Mouse (Mus musculus) midbrain, embryonic 15.5 days (tissue): ENCODE data around the gene Rere. TPM values are rescaled to one million over a fixed set of nuclear protein-coding genes. Genes with fewer than 3 reads are reported as not detected.

Experiments used
- ATAC-seq: fragments of 200-750 bp; cut with Nextera tagmentation; replicated peaks from 2 replicates; pipeline ENCODE4 v1.8.0; 2017; ENCODE audit warnings: moderate TSS enrichment
- H3K27ac ChIP-seq: fragments of 300-500 bp; sonication (generic); 2 replicates; pipeline ENCODE4 v1.5.1; 2015; ENCODE audit warnings: mild to moderate bottlenecking, inconsistent platforms
- H3K27me3 ChIP-seq: fragments of 300-500 bp; sonication (generic); replicated peaks from 2 replicates; pipeline ENCODE4 v1.6.1; 2015; ENCODE audit warnings: inconsistent platforms
- H3K36me3 ChIP-seq: fragments of 300-500 bp; sonication (generic); replicated peaks from 2 replicates; pipeline ENCODE4 v1.6.1; 2015; ENCODE audit warnings: inconsistent platforms
- H3K4me1 ChIP-seq: fragments of 300-500 bp; sonication (generic); 2 replicates; pipeline ENCODE4 v1.6.1; 2015; ENCODE audit warnings: inconsistent platforms
- H3K4me2 ChIP-seq: fragments of 300-500 bp; sonication (generic); 2 replicates; pipeline ENCODE4 v1.6.1; 2015; ENCODE audit warnings: inconsistent platforms, mild to moderate bottlenecking, moderate library complexity
- H3K4me3 ChIP-seq: fragments of 300-500 bp; sonication (generic); 2 replicates; pipeline ENCODE4 v1.5.1; 2015; ENCODE audit warnings: mild to moderate bottlenecking, inconsistent platforms
- H3K9ac ChIP-seq: fragments of 300-500 bp; sonication (generic); 2 replicates; pipeline ENCODE4 v1.6.1; 2015; ENCODE audit warnings: mild to moderate bottlenecking, inconsistent platforms
- H3K9me3 ChIP-seq: fragments of 300-500 bp; sonication (generic); 2 replicates; pipeline ENCODE4 v1.6.1; 2016; ENCODE audit warnings: inconsistent platforms
- WGBS: fragments of 180-500 bp; shearing (Covaris S2); methylation state at CpG from one replicate; pipeline ENCODE4 v1.1.7; 2015; ENCODE audit warnings: mixed read lengths; 5-methylcytosine and 5-hydroxymethylcytosine counted together
- polyA plus RNA-seq: library from polyadenylated mRNA; unstranded; fragments of >200 nt; fragmentation: Nextera tagmentation; extraction: Ambion mirVana; gene quantifications from 2 replicates; pipeline ENCODE4 v1.2.1, GENCODE M21; 2015

Gene Rere
- polyA plus RNA-seq, 1 experiment from 2014 or later = 37.4 TPM

DNA sequence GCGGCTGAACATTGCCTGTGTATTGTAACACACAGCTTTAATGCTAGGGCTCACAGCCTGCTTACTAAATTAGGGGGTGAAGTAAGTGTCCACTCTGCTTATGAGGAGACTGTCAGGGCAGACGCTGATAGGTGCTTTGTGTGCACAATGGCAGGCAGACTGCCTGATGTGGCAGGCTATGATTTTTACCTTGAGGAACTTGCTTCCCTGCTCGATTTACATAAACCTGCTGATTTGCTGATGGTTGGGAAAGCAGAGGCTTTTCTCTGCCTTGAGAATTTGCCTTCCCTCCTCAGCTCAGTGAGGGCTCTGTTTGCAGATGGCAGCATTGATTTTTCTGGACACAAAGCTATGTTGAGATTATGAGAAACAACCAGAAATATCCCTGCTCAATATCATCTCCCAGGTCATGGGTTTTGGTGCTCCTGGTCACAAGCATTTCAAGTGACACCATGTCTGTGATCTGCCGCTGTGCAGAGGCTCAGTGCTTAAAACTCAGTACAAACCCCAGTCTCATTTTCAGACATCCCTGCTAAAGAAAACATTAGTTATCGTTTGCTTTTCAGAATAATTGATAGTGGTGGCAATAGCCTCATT lies 145.5 kb downstream of the Rere start:
- no peaks in the 10 kb centered on the region for H3K9me3 ChIP-seq
- H3K4me1 ChIP-seq = peaks cover 62% of the 10 kb centered on the region
- H3K27me3 ChIP-seq = no peaks in the 10 kb centered on the region
- H3K4me2 ChIP-seq = peak overlapping the region; percentile 23; the same call in 1 of the 2 replicates
- no peak overlapping the region for H3K4me3 ChIP-seq
- H3K9ac ChIP-seq = 0 out of 2 replicates have a peak overlapping the region, but pooled peaks have one; percentile 24
- peak overlapping the region; percentile 85 for H3K27ac ChIP-seq
- WGBS = 9% methylated on average over 5 of the region's 5 CpGs
- ATAC-seq = peak; percentile 68
- no peaks in the 10 kb centered on the region for H3K36me3 ChIP-seq

DNA sequence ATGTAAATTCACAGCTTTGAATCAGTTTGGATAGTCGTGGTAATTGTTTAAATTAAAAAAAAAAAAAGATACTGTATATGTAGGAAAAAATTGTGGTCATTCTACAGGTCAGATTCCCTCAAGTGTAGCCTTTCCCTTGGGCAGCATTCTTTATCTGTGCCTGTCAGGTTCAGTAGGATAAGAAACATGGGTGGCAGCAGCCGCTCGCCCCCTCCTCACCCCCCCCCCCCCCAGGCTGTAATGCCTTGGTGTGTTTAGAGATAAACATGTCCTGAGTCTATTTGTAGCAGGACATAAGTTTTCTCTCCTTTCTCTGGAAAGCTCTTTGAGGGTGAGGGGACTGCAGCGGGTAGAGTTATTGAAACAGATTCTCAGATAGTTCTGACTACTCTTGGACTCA lies 147.3 kb downstream of the Rere start:
- no peak overlapping the region for H3K27ac ChIP-seq
- no peak for ATAC-seq
- H3K4me3 ChIP-seq = no peak overlapping the region
- no peaks in the 10 kb centered on the region for H3K27me3 ChIP-seq
- H3K4me2 ChIP-seq = no peak overlapping the region
- WGBS = 69% methylated on average over 4 of the region's 4 CpGs
- H3K9ac ChIP-seq = no peak overlapping the region
- H3K4me1 ChIP-seq = peaks cover 65% of the 10 kb centered on the region
- no peaks in the 10 kb centered on the region for H3K36me3 ChIP-seq
- no peaks in the 10 kb centered on the region for H3K9me3 ChIP-seq

DNA sequence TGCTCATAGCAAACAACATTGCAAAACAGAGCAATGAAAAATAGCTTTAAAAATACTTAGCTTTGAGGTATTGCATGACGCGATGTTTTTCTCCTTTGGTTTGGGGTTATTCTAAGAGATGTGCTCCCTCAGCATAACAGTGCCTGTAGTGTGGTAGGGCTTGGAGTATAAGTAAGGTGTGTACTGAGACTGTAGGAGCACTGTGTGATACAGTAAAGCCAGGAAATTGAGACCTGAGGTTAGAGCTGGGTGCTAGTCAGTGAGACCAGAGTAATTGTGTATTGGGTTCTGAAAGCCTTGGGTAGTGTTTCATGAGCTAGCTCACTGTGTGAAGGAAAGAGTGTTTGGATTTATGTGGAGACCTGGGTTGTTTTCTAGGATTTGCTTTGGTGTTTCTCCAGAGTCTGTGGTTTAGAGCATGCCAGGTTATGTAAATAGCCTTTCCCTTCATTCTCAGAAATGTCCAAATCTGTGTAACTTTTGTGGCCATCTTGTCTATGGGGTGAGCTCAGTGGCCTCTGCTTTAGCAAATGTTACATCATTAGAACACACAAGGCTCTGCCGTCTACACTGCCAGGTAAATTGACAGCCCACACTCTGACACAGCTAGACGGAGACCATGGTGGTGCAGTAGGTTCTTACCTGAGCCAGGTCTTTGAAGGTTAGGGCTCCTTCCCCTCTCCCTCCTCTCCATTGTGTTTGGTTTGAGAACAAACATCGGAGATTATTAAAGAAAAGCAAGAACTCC lies 152.6 kb downstream of the Rere start:
- Histone ChIP-seq H3K4me3 (no peak overlapping the region), H3K27me3 (no peaks in the 10 kb centered on the region), H3K9me3 (no peaks in the 10 kb centered on the region), H3K36me3 (no peaks in the 10 kb centered on the region), H3K4me2 (no peak overlapping the region), H3K4me1 (peaks cover 33% of the 10 kb centered on the region), H3K27ac (no peak overlapping the region), H3K9ac (no peak overlapping the region)
- ATAC-seq = no peak
- WGBS = 88% methylated on average over 5 of the region's 5 CpGs

DNA sequence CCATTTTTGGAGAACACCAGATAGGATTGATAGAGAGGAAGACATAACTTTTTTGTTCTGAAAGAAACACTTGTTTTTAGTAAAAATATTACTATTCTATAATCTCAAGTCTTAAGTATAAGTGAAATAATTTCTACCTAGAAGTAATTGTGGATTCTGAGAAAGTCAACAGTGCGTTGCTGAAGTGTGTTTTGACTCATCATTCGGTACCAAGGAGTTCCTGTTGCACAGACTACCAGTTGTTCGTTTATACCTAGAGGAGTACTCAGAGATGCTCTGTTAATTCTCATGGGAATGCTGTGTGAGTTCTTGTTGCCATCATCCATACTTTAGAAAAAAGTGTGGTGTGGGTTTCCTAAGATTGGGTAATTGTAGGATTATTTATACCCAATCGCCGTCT lies 154.1 kb downstream of the Rere start:
- H3K4me3 ChIP-seq = no peak overlapping the region
- WGBS = 89% methylated on average over 5 of the region's 5 CpGs
- H3K4me1 ChIP-seq = peaks cover 21% of the 10 kb centered on the region
- H3K9ac ChIP-seq = no peak overlapping the region
- no peak overlapping the region for H3K4me2 ChIP-seq
- no peaks in the 10 kb centered on the region for H3K27me3 ChIP-seq
- no peak for ATAC-seq
- no peaks in the 10 kb centered on the region for H3K9me3 ChIP-seq
- H3K27ac ChIP-seq = no peak overlapping the region
- no peaks in the 10 kb centered on the region for H3K36me3 ChIP-seq

DNA sequence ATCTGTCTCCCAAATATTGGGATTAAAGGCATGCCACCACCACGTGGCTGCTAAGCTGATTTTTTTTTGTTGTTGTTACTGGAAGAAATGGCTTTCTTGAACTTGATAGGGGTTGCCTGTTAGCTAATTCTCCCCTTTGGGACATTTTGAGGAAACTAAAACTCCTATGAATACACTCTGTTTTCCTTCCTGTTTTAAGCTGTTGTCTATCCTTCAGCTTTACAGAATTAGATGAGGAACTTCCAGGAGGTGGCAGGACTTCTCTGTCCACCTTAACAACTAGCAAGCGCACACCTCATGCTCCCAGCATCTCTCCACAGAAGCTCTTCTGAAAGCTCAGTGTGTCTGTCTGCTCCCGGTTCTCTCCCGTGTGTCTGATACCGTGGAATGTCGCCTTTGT lies 157.2 kb downstream of the Rere start:
- no peaks in the 10 kb centered on the region for H3K9me3 ChIP-seq
- no peak overlapping the region for H3K27ac ChIP-seq
- H3K4me2 ChIP-seq = no peak overlapping the region
- no peak overlapping the region for H3K9ac ChIP-seq
- H3K27me3 ChIP-seq = no peaks in the 10 kb centered on the region
- WGBS = 78% methylated on average over 6 of the region's 6 CpGs
- ATAC-seq = no peak
- no peaks in the 10 kb centered on the region for H3K36me3 ChIP-seq
- peaks cover 21% of the 10 kb centered on the region for H3K4me1 ChIP-seq
- H3K4me3 ChIP-seq = no peak overlapping the region

DNA sequence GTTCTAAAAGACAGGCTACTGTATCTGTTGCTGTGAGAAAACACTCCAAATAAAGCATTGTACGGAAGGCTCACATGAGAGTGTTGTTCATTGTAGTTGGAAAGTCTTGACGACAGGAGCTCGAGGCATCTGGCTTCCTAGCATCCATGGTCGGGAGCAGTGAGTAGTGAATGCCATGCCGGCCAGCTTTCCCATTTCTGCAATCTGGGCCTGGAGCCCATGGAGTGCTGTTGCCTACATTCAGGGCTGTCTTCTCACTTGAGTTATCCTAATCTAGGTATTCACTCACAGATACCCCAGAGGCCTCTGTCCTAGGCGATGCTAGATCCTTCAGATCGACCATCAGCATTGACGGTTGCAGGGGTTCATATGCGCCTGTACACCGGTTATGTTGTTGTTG lies 160.5 kb downstream of the Rere start:
- Histone ChIP-seq H3K9ac (no peak overlapping the region), H3K9me3 (no peaks in the 10 kb centered on the region), H3K36me3 (no peaks in the 10 kb centered on the region), H3K27ac (no peak overlapping the region), H3K27me3 (no peaks in the 10 kb centered on the region), H3K4me3 (no peak overlapping the region), H3K4me2 (no peak overlapping the region), H3K4me1 (peaks cover 47% of the 10 kb centered on the region)
- ATAC-seq = no peak
- WGBS = 80% methylated on average over 10 of the region's 10 CpGs

DNA sequence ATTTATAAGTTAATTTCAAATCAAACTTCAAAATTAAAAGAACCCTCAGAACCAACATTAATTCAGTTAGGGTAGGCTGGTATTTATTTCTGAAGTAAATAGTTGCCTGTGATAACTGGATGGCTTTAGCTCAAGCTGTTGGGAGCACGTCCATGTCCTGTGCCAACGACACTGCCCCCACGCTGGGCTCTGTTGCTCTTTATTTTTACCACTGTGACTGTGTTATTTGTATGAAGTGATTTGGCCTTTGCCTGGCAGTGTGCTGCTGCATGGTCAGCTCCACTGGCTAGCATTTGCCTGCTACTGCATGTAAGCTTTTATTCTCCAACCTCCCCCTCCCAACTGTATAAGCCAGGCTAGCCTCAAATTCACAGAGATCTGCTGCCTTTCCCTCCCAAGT lies 162.6 kb downstream of the Rere start:
- peaks cover 57% of the 10 kb centered on the region for H3K4me1 ChIP-seq
- ATAC-seq = no peak
- no peak overlapping the region for H3K9ac ChIP-seq
- WGBS = 79% methylated on average over 3 of the region's 3 CpGs
- no peaks in the 10 kb centered on the region for H3K9me3 ChIP-seq
- no peaks in the 10 kb centered on the region for H3K36me3 ChIP-seq
- H3K4me2 ChIP-seq = no peak overlapping the region
- no peak overlapping the region for H3K4me3 ChIP-seq
- no peaks in the 10 kb centered on the region for H3K27me3 ChIP-seq
- no peak overlapping the region for H3K27ac ChIP-seq

DNA sequence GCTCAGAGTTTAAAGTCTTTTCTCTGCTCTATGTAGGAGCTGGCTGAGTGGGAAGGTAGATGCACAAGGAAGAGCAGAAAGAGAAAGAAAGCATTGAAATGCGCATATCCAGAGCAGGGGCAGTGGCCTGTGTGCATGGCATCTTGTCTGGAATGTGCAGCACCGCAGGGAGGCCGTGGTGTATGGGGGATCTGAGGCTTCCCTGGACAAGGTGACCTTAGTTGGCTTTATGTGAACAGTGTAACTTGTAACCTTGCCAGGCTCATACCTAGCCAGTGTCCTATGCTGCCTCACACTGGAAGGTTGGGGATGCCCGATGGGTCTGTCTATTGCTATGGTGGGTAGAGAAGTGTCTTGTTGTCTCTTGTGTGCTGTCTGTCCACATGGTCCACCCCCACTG lies 165.2 kb downstream of the Rere start:
- no peaks in the 10 kb centered on the region for H3K9me3 ChIP-seq
- no peaks in the 10 kb centered on the region for H3K27me3 ChIP-seq
- H3K36me3 ChIP-seq = no peaks in the 10 kb centered on the region
- no peak overlapping the region for H3K4me2 ChIP-seq
- 49% methylated on average over 4 of the region's 4 CpGs for WGBS
- H3K27ac ChIP-seq = 0 out of 2 replicates have a peak overlapping the region, but pooled peaks have one; percentile 66
- H3K9ac ChIP-seq = no peak overlapping the region
- no peak overlapping the region for H3K4me3 ChIP-seq
- H3K4me1 ChIP-seq = peaks cover 53% of the 10 kb centered on the region
- peak; percentile 35 for ATAC-seq

DNA sequence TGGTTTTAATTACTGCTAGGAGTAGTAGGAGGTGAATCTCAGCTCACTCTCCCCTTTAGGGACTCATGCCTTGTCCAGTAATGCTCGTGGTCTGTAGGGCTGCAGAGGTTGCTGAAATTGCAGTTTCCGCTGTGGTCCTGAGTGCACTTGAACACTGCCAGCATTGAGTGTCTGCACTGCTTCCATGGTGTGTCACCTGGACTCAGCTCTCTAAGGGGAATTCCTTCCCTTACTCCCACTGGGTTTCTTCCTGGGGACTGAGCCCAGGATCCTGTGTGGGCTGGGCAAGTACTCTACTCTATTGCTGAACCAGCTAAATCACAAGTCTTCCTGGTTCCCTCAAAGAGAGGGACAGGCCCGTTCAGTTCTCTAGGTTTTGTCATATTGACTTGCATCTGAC lies 166.1 kb downstream of the Rere start:
- peaks cover 55% of the 10 kb centered on the region for H3K4me1 ChIP-seq

DNA sequence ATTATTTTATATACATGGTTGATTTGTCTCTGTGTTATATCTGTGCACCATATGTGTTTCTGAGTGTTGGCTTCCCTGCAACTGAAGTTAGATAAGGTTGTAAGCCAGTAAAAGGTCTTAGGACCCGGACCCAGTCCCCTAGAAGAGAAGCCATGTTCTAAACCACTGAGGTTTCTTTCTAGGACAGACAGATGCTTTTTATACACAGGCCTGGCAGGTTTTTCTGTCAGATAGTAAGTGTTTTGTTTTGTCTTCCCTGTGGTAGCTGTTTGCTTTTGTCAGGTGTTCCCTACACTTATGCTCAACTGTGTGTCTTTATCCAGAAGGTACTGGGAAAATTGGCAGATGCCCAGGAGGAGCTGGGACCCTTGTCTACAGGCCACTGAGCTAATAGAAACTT lies 167.0 kb downstream of the Rere start:
- H3K9ac ChIP-seq = no peak overlapping the region
- H3K9me3 ChIP-seq = no peaks in the 10 kb centered on the region
- no peak overlapping the region for H3K4me2 ChIP-seq
- no peak overlapping the region for H3K4me3 ChIP-seq
- H3K36me3 ChIP-seq = no peaks in the 10 kb centered on the region
- H3K27me3 ChIP-seq = no peaks in the 10 kb centered on the region
- H3K4me1 ChIP-seq = peaks cover 55% of the 10 kb centered on the region
- WGBS = 88% methylated on average over 1 of the region's 1 CpGs
- ATAC-seq = no peak
- no peak overlapping the region for H3K27ac ChIP-seq

More for the DNA sequence above, 166.1 kb downstream of the Rere start:
- no peak overlapping the region for H3K4me3 ChIP-seq
- H3K4me2 ChIP-seq = no peak overlapping the region
- H3K9ac ChIP-seq = no peak overlapping the region
- 84% methylated on average over 3 of the region's 3 CpGs for WGBS
- H3K27ac ChIP-seq = no peak overlapping the region
- ATAC-seq = no peak
- no peaks in the 10 kb centered on the region for H3K9me3 ChIP-seq
- H3K27me3 ChIP-seq = no peaks in the 10 kb centered on the region
- no peaks in the 10 kb centered on the region for H3K36me3 ChIP-seq

DNA sequence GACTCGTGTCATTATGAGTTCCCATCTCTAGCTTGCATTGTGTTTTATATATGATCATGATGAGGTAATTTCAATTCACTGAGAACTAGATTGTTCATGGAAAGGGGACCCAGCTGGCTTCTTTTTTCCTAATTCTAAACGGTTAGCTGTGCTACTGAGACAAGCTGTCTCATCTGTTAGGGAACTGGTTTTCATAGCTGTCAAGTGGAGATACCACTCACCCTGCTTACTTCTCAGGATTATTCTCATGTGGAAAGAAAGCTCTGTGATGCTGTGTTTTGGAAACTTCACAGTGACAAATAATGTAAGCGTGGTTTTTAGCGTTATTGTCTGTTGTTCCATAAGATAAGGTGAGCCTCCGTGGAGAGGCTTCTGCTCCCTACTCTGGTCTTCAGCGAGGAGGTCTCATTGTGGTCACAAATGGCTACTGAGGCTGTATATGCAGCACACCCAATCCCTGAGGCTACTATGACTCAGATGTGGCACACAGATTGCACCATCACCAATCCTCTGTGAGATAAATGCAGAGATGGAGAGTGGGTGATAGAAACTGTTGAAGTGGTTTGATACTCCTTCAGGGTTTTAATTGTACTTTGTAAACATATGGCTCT lies 168.7 kb downstream of the Rere start:
- H3K4me3 ChIP-seq = no peak overlapping the region
- H3K4me1 ChIP-seq = peaks cover 46% of the 10 kb centered on the region
- no peak overlapping the region for H3K9ac ChIP-seq
- H3K36me3 ChIP-seq = no peaks in the 10 kb centered on the region
- no peak for ATAC-seq
- H3K27me3 ChIP-seq = no peaks in the 10 kb centered on the region
- 65% methylated on average over 6 of the region's 6 CpGs for WGBS
- 0 out of 2 replicates have a peak overlapping the region, but pooled peaks have one; percentile 31 for H3K27ac ChIP-seq
- no peaks in the 10 kb centered on the region for H3K9me3 ChIP-seq
- no peak overlapping the region for H3K4me2 ChIP-seq

DNA sequence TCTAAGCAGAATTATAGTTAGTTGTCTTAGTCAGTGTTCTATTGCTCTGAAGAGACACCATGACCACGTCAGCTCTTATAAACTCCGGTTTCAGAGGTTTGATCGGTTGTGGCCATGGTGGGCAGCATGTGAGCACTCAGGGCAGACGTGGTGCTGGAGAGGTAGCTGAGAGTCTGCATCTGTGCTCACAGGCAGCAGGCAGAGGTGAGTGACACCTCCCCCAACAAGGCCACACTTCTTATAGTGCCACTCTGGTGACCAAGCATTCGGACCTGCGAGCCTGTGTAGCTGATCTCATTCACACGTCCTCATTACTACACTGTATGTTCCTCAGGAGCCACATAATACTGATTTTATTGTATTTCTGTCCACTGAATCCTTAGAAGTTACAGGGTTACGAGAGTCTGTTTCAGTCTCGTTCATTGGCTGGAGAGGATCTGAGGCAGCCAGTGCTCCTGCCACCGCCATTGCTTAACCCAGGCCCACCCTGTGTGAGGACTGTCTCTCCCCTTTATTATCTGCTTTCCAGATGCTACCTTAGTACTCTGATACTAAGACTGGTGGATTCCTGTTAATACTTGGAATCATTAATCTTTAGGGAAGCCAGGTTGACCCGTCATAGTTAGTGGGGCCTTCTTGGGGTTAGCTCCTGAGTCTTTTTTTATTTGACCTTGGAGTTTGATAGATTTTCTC lies 170.9 kb downstream of the Rere start:
- no peak for ATAC-seq
- H3K27ac ChIP-seq = no peak overlapping the region
- no peak overlapping the region for H3K9ac ChIP-seq
- WGBS = 74% methylated on average over 11 of the region's 11 CpGs
- no peak overlapping the region for H3K4me2 ChIP-seq
- no peaks in the 10 kb centered on the region for H3K36me3 ChIP-seq
- H3K9me3 ChIP-seq = no peaks in the 10 kb centered on the region
- H3K4me3 ChIP-seq = no peak overlapping the region
- no peaks in the 10 kb centered on the region for H3K27me3 ChIP-seq
- H3K4me1 ChIP-seq = peaks cover 44% of the 10 kb centered on the region
